Mouse (Mus musculus) thymus, postnatal 25 days (tissue): ENCODE measurements at regions not wholly inside any gene's neighbourhood (a gene's known extent, or its start where the extent isn't known, plus 50 kb on each side); places are given as distances from the start of the nearest gene placed in this dataset.

Experiments used
- DNase-seq: peaks from one replicate; pipeline ENCODE4 v3.0.0; 2022

- no peak for DNase-seq
These were observed 694.3 kb downstream of the Hs3st4 start for GRCm38 (mm10) chr7:124676854-124677515.

GRCm38 (mm10) chr7:124680561-124680960 lies 697.9 kb downstream of the Hs3st4 start:
- no peak for DNase-seq

- DNase-seq: no peak
These were observed 698.5 kb downstream of the Hs3st4 start for GRCm38 (mm10) chr7:124681212-124681611.

- no peak for DNase-seq
These were observed 699.2 kb downstream of the Hs3st4 start for GRCm38 (mm10) chr7:124681820-124682219.

- no peak for DNase-seq
These were observed 702.8 kb downstream of the Hs3st4 start for GRCm38 (mm10) chr7:124685424-124685823.

GRCm38 (mm10) chr7:124704163-124704824 lies 721.6 kb downstream of the Hs3st4 start:
- DNase-seq: no peak

- DNase-seq: no peak
These were observed 724.5 kb downstream of the Hs3st4 start for GRCm38 (mm10) chr7:124707143-124707542.

- no peak for DNase-seq
These were observed 726.3 kb downstream of the Hs3st4 start for GRCm38 (mm10) chr7:124708771-124709485.

GRCm38 (mm10) chr7:124720927-124721326 lies 723.5 kb upstream of the Kdm8 start:
- no peak for DNase-seq

GRCm38 (mm10) chr7:124742086-124742485 lies 702.4 kb upstream of the Kdm8 start:
- DNase-seq: no peak

- no peak for DNase-seq
These were observed 698.2 kb upstream of the Kdm8 start for GRCm38 (mm10) chr7:124746321-124746720.

GRCm38 (mm10) chr7:124748396-124748795 lies 696.1 kb upstream of the Kdm8 start:
- no peak for DNase-seq

- DNase-seq: no peak
These were observed 685.4 kb upstream of the Kdm8 start for GRCm38 (mm10) chr7:124759084-124759483.

- DNase-seq: no peak
These were observed 666.7 kb upstream of the Kdm8 start for GRCm38 (mm10) chr7:124777822-124778221.

- DNase-seq: no peak
These were observed 661.7 kb upstream of the Kdm8 start for GRCm38 (mm10) chr7:124782816-124783215.

GRCm38 (mm10) chr7:124784995-124785394 lies 659.5 kb upstream of the Kdm8 start:
- DNase-seq: no peak

GRCm38 (mm10) chr7:124785896-124786295 lies 658.6 kb upstream of the Kdm8 start:
- DNase-seq: no peak

- no peak for DNase-seq
These were observed 655.7 kb upstream of the Kdm8 start for GRCm38 (mm10) chr7:124788781-124789180.

GRCm38 (mm10) chr7:124803101-124803500 lies 641.4 kb upstream of the Kdm8 start:
- DNase-seq: no peak

GRCm38 (mm10) chr7:124834692-124835091 lies 609.8 kb upstream of the Kdm8 start:
- DNase-seq: no peak

GRCm38 (mm10) chr7:124836531-124836930 lies 607.9 kb upstream of the Kdm8 start:
- no peak for DNase-seq

- no peak for DNase-seq
These were observed 589.4 kb upstream of the Kdm8 start for GRCm38 (mm10) chr7:124855056-124855455.

GRCm38 (mm10) chr7:124857106-124857505 lies 587.4 kb upstream of the Kdm8 start:
- no peak for DNase-seq

- no peak for DNase-seq
These were observed 583.1 kb upstream of the Kdm8 start for GRCm38 (mm10) chr7:124861397-124861796.
